Mouse (Mus musculus) intestine, embryonic 15.5 days (tissue): ENCODE results near the gene Zgrf1. TPM values are rescaled to one million over a fixed set of nuclear protein-coding genes. Genes with fewer than 3 reads are reported as not detected.

Experiments
- ATAC-seq: fragments of 200-750 bp; cut with Nextera tagmentation; 2 replicates; pipeline ENCODE4 v1.8.0; 2017; ENCODE audit warnings: moderate TSS enrichment, moderate library complexity
- H3K27ac ChIP-seq: fragments of 300-500 bp; sonication (generic); 2 replicates; pipeline ENCODE4 v1.5.1; 2015; ENCODE audit warnings: mild to moderate bottlenecking, inconsistent platforms
- H3K27me3 ChIP-seq: fragments of 300-500 bp; sonication (generic); replicated peaks from 2 replicates; pipeline ENCODE4 v1.6.1; 2015; ENCODE audit warnings: inconsistent platforms
- H3K36me3 ChIP-seq: fragments of 300-500 bp; sonication (generic); 2 replicates; pipeline ENCODE4 v1.6.1; 2015; ENCODE audit warnings: inconsistent platforms
- H3K4me1 ChIP-seq: fragments of 300-500 bp; sonication (generic); replicated peaks from 2 replicates; pipeline ENCODE4 v1.6.1; 2015; ENCODE audit warnings: inconsistent platforms
- H3K4me2 ChIP-seq: fragments of 300-500 bp; sonication (generic); replicated peaks from 2 replicates; pipeline ENCODE4 v1.6.1; 2015; ENCODE audit warnings: mild to moderate bottlenecking, inconsistent platforms
- H3K4me3 ChIP-seq: fragments of 300-500 bp; sonication (generic); replicated peaks from 2 replicates; pipeline ENCODE4 v1.5.1; 2015; ENCODE audit warnings: inconsistent platforms
- H3K9ac ChIP-seq: fragments of 300-500 bp; sonication (generic); 2 replicates; pipeline ENCODE4 v1.6.1; 2015; ENCODE audit warnings: inconsistent platforms
- H3K9me3 ChIP-seq: fragments of 300-500 bp; sonication (generic); 2 replicates; pipeline ENCODE4 v1.6.1; 2016; ENCODE audit warnings: inconsistent platforms
- WGBS: fragments of 180-500 bp; shearing (Covaris S2); methylation state at CpG from one replicate; pipeline ENCODE4 v1.1.7; 2015; 5-methylcytosine and 5-hydroxymethylcytosine counted together
- polyA plus RNA-seq: library from polyadenylated mRNA; unstranded; fragments of >200 nt; fragmentation: Nextera tagmentation; extraction: Ambion mirVana; gene quantifications from 2 replicates; pipeline ENCODE4 v1.2.1, GENCODE M21; 2015

The Zgrf1 gene
- polyA plus RNA-seq, 1 experiment from 2014 or later: 5.2 TPM

DNA sequence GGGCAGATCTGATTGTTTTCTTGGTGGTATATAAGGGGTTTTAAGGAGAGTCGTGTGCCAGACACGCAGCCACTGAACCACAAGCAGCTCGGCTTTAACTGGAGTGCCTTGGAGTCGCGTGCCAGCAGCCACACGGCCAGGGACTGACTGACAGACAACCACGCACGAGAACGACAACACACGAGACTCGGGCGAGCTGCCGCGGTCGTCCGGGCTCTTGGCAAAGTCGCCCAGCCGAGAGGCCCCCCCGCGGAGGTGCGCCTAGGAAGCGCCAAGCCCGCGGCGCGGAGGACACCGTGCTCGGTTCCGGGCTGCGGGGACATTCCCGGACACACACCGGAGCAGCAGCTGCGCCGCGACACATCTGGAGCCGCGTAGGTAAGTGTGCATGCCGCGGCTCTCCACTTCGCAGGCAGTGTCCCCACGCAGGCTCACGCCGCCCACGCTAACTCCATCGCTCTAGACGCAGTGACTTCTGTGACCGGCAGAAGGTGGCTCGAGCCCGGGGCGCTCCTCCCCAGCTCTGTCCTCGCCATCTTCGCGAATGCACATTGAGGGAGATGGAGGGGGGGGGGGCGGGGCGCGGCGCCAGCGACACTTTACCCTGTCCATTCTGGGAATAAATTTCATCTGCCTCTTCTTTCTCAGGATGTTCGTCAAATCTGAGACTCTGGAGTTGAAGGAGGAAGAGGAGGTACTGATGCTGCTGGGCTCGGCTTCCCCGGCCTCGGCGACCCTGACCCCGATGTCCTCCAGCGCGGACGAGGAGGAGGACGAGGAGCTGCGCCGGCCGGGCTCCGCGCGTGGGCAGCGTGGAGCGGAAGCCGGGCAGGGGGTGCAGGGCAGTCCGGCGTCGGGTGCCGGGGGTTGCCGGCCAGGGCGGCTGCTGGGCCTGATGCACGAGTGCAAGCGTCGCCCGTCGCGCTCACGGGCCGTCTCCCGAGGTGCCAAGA, 80.1 kb downstream of the Zgrf1 start, which contains the start of gene Neurog2:
Neurog2 (plus strand) TSS at position 56 of the 953 bp plus-strand sequence.
- under 1% methylated on average over 91 of the region's 92 CpGs for WGBS
- peaks cover 79% of the 10 kb centered on the region for H3K27me3 ChIP-seq
- H3K27ac ChIP-seq: no peak within 1 kb of the TSS
- peak within 1 kb of the TSS; percentile 42 for H3K4me3 ChIP-seq
- H3K4me1 ChIP-seq: peaks cover 27% of the 10 kb centered on the region
- H3K9me3 ChIP-seq: no peaks in the 10 kb centered on the region
- H3K9ac ChIP-seq: no peak within 1 kb of the TSS
- ATAC-seq: peak; percentile 42
- H3K36me3 ChIP-seq: no peaks in the 10 kb centered on the region
- H3K4me2 ChIP-seq: peak within 1 kb of the TSS; percentile 77

DNA sequence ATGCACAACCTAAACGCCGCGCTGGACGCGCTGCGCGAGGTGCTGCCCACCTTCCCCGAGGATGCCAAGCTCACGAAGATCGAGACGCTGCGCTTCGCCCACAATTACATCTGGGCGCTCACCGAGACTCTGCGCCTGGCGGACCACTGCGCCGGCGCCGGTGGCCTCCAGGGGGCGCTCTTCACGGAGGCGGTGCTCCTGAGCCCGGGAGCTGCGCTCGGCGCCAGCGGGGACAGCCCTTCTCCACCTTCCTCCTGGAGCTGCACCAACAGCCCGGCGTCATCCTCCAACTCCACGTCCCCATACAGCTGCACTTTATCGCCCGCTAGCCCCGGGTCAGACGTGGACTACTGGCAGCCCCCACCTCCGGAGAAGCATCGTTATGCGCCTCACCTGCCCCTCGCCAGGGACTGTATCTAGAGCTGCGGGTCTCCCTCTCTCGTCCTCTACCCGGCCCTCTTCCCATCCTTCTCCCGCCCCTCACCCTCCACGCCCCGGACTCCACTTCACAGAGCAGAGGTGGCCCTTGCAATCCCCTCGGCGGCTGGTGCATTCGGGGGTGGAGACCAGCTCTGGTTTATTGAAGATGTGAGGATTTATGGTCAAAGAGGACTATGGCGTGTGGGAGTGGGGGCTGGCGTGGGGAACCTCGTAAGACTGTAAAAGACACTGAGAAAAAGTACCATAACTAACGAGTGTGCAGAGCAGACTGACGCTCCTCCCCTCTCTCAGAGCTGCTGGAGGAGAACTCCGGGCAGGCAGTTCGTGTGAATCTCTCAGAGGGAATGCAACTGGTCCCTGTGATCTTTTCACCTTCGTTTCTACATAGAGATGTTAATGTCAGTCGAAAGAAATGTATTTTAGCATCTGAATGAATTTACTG, 81.1 kb downstream of the Zgrf1 start:
- H3K36me3 ChIP-seq: no peaks in the 10 kb centered on the region
- H3K4me3 ChIP-seq: peak overlapping the region; percentile 42
- no peaks in the 10 kb centered on the region for H3K9me3 ChIP-seq
- H3K27me3 ChIP-seq: peaks cover 78% of the 10 kb centered on the region
- H3K4me2 ChIP-seq: peak overlapping the region; percentile 77
- peaks cover 24% of the 10 kb centered on the region for H3K4me1 ChIP-seq
- H3K9ac ChIP-seq: no peak overlapping the region
- peak; percentile 91 for ATAC-seq
- under 1% methylated on average over 58 of the region's 58 CpGs for WGBS
- H3K27ac ChIP-seq: no peak overlapping the region

DNA sequence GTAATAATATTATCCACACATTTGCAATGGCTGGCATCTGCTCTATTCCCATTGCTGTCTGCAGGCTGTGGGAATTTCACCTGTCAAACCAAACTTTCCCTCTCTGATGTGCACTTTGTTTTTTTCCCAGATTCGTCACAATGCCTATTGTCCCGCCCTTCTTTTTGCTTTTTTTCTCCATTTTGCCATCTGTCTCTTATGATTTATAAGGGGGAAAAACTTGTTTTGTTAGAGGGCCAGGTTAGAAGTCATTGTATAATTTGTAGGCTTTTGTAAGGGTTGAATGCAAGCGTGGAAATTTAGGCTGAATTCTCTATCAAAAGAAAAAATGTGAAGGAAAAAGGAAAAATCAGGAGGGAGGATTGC, 81.7 kb downstream of the Zgrf1 start:
- no peak overlapping the region for H3K4me2 ChIP-seq
- no peak overlapping the region for H3K4me3 ChIP-seq
- ATAC-seq: no peak
- peaks cover 26% of the 10 kb centered on the region for H3K4me1 ChIP-seq
- H3K9me3 ChIP-seq: no peaks in the 10 kb centered on the region
- 7% methylated on average over 3 of the region's 3 CpGs for WGBS
- H3K27ac ChIP-seq: no peak overlapping the region
- peaks cover 81% of the 10 kb centered on the region for H3K27me3 ChIP-seq
- H3K9ac ChIP-seq: no peak overlapping the region
- H3K36me3 ChIP-seq: no peaks in the 10 kb centered on the region

DNA sequence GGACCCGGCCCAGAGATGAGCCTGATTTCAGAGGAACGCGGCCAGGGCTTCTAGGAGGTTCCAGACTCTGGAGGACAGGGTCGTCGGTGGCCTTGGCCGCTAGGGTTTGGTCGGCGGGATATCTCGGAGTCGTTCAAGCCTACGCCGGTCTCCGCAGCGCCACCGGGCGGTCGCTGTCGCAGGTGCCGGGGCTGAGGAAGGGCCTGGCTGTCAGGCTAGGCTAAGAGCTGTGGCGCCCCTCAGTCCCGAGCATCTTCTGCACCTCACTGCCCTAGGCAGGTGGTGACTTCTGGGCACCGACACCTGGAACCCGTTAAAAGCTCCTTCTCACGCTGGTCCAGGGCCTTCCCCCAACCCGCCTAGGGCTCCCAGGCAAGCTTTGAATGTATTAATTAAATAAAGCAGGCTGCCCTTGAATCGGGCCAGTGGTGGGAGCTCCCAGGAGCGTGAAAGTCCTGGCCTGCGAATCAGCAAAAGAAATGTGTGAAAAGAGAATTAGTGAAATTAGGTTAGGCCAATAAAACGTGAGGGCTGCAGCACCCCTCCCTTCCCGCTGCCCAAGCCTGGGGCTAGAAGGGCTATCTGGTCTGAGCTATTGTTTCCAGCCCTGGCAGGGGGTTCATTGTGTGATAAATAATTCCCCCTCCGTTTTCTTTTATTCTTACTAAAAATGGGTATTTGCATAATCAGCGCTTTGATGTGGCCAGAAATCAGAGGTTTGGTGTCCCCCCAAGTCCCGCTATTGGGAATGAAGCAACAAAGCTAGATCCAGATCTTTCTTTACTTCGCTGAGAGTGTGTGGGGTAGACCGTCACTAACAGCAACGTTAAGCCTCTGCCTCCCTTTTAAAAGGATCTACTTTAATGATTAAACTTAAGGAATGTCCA, 86.8 kb downstream of the Zgrf1 start:
- Histone ChIP-seq H3K9ac (no peak overlapping the region), H3K27ac (no peak overlapping the region), H3K4me2 (no peak overlapping the region), H3K36me3 (no peaks in the 10 kb centered on the region), H3K4me1 (0 out of 2 replicates have a peak, but pooled peaks cover 8% of the 10 kb centered on the region), H3K27me3 (peaks cover 67% of the 10 kb centered on the region), H3K9me3 (no peaks in the 10 kb centered on the region), H3K4me3 (no peak overlapping the region)
- 0 out of 2 replicates have a peak, but pooled peaks have one; percentile 28 for ATAC-seq
- WGBS: 2% methylated on average over 36 of the region's 36 CpGs

DNA sequence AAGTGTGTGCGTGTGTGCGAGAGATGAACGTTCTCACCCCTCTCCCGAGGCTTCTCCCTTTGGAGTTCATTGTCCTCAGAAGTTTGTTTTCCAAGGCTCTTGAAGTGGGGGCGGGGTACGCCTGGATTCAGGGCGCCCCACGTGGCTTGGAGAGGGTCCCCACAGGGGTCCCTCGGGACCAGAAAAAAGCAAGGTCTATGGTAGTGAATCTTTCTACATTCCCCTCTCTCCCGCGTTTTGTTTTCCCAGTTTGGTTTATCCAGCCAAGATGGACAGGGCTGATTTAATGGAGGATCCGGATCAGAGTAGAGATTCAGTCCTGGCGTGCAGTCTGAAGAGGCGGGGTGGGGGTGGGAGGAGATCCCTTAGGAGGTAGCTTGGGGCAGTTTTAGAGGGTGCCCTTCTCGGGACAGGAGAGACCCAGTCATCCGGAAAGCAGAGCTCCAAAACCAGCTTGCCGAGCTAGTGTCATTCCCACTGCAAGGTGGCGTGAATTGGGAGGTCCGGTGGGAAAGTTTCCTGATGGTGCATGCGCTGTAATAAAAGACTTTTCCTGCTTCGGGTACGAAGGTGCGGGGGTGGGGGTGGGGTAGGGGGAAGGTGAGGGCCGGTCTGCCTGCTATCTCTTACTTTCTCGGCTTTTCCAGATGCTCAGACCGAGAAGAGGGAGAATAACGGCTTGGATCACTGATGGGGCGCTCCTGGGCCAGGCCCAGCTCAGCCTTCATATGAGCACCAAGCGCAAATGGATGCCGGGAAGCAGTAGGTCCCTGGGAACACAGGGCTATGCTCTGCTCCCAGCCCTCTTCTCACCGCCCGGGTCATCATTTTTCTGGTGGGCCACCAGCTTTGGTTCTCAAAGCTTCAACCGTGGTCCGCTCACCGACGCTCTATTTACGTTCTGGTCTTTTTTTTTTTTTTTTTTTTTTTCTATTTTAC, 87.7 kb downstream of the Zgrf1 start:
- Histone ChIP-seq H3K9ac (no peak overlapping the region), H3K36me3 (no peaks in the 10 kb centered on the region), H3K4me3 (no peak overlapping the region), H3K27ac (no peak overlapping the region), H3K4me2 (0 out of 2 replicates have a peak overlapping the region, but pooled peaks have one; percentile 22), H3K4me1 (0 out of 2 replicates have a peak, but pooled peaks cover 8% of the 10 kb centered on the region), H3K27me3 (peaks cover 69% of the 10 kb centered on the region), H3K9me3 (no peaks in the 10 kb centered on the region)
- peak; percentile 66 for ATAC-seq
- WGBS: 2% methylated on average over 37 of the region's 37 CpGs

DNA sequence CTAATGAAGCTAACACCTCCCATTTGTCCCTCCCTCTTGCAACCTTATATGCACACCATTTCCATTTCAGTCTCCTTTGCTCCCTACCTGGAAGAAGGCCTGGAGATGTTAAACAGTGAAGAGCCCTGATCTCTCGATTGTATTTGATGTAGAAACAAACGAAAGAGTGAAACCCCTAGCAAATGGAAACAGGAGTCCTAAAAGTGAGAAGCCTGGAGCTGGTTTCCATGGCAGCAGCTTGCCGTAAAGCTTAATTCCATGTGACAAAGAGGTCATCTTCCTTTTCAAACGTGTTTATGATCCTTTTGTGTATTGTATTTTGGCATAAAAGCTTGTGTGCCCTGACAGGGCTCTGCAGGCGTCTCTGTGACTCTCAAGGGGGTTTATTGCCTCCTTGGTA, 88.9 kb downstream of the Zgrf1 start:
- Histone ChIP-seq H3K9ac (no peak overlapping the region), H3K27me3 (peaks cover 74% of the 10 kb centered on the region), H3K4me1 (0 out of 2 replicates have a peak, but pooled peaks cover 8% of the 10 kb centered on the region), H3K4me3 (no peak overlapping the region), H3K27ac (no peak overlapping the region), H3K9me3 (no peaks in the 10 kb centered on the region), H3K36me3 (no peaks in the 10 kb centered on the region), H3K4me2 (no peak overlapping the region)
- WGBS: 3% methylated on average over 5 of the region's 5 CpGs
- ATAC-seq: no peak

DNA sequence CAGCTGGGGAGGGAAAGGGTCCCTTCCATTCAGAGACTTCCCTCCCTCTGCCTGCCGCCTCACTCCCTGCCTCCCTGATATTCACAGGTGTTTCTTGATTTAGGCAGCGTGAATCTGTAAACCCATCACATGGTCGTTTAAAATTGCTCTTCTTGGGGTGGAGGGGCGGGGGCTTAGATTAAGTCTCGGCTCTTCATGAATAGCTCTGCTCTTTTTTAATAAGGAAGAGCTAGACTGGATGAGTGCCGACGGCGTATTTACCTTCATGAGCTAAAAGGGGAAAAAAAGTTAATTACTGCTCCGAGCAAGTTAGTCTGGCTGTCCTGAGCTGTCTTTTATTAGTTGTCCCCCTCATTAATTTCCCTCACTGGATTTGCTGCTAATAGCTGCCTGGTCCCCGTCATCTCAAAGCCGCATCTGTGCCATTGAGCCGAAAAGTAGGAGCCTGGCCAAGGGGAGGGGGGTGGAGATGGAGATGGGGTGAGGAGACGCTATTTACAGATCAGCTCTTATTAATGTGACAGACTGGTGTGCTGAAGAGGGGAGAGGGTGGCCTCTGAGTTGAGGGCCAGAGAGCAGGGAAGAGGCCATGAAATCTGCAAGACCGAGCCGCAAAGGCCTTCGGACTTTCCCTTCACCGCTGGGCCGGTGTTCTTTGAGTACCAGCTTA, 93.0 kb downstream of the Zgrf1 start:
- Histone ChIP-seq H3K27ac (no peak overlapping the region), H3K4me1 (no peaks in the 10 kb centered on the region), H3K4me2 (no peak overlapping the region), H3K9ac (no peak overlapping the region), H3K36me3 (no peaks in the 10 kb centered on the region), H3K9me3 (no peaks in the 10 kb centered on the region), H3K27me3 (peaks cover 38% of the 10 kb centered on the region), H3K4me3 (no peak overlapping the region)
- WGBS: 51% methylated on average over 18 of the region's 18 CpGs
- ATAC-seq: no peak

DNA sequence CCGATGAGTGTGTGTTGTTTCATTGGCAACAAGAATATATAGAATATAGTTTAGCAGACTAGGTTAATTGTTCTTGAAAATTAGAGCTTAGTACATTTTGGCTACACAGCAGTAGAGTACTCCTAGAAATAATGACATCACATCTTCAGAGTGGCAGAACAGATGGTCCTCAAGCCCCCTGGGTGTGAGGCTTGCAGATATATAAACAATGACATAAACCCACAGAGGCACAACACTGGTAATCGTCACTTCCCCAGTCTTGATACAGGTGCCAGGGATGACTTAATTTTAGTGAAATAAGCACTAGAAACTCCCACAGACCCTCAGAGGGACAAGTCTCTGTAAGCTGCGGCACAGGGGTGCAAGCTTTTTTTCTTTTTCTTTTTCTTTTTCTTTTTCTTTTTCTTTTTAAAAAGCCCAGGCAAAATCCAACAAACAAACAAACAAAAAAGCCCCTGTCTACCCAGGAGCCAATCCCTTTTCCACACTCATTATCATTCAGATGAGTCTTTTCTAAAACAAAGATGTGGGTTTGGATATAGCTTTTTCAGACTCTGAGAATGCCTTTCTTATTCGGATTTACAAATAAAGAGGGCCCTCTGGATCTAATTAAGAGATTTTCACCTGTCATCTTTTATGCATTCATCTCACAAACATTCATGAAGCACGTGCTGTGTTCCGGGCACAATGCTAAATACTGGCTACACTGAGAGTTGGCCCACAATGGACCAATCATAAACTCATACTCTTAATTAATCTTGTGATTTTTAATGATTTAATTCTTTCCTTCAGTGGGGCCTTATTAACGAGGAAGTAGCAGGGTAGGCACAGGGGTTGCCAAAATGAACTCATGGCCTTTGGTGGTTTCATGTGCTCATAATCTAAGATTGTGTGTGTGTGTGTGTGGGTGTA, 98.7 kb downstream of the Zgrf1 start:
- H3K9ac ChIP-seq: no peak overlapping the region
- H3K4me1 ChIP-seq: no peaks in the 10 kb centered on the region
- H3K4me2 ChIP-seq: no peak overlapping the region
- H3K36me3 ChIP-seq: no peaks in the 10 kb centered on the region
- H3K4me3 ChIP-seq: no peak overlapping the region
- H3K9me3 ChIP-seq: no peaks in the 10 kb centered on the region
- no peak for ATAC-seq
- no peak overlapping the region for H3K27ac ChIP-seq
- WGBS: 65% methylated on average over 7 of the region's 7 CpGs
- no peaks in the 10 kb centered on the region for H3K27me3 ChIP-seq

DNA sequence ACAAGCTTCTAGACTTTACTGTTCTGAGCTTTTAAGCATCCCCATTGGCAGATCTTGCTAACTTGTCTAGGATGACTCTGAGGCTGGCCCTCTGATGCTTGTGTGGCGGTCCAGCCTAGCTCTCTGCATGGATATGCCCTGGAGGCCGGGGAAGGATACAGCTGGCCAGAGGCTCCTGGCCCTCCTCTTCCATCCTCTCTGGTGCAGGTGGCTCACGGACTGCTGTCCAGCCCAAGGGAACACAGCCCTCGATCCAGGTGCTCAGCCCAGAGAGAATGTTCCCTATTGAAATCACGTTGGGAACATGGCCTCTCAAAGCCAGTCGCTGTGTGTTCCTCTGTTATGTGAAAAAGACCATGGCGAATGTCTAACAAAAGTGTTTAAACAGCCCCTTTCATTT, 107.4 kb downstream of the Zgrf1 start:
- WGBS: 78% methylated on average over 7 of the region's 7 CpGs

More for the DNA sequence above, 107.4 kb downstream of the Zgrf1 start:
- no peaks in the 10 kb centered on the region for H3K9me3 ChIP-seq
- H3K9ac ChIP-seq: no peak overlapping the region
- no peaks in the 10 kb centered on the region for H3K4me1 ChIP-seq
- H3K27ac ChIP-seq: no peak overlapping the region
- H3K4me2 ChIP-seq: no peak overlapping the region
- no peaks in the 10 kb centered on the region for H3K36me3 ChIP-seq
- no peak for ATAC-seq
- H3K4me3 ChIP-seq: no peak overlapping the region
- H3K27me3 ChIP-seq: no peaks in the 10 kb centered on the region
